Mouse (Mus musculus) cortical plate, adult 2 months (tissue): ENCODE data around the gene Nup155. TPM values are rescaled to one million over a fixed set of nuclear protein-coding genes. Genes with fewer than 3 reads are reported as not detected.

Experiments
- H3K27ac ChIP-seq: fragments of 200-500 bp; 2 replicates; pipeline ENCODE4 v1.5.1; 2012; ENCODE audit warnings: low read length, control low read depth, inconsistent platforms; ENCODE audit not compliant: insufficient read depth
- H3K4me1 ChIP-seq: fragments of 200-500 bp; 2 replicates; pipeline ENCODE4 v1.6.1; 2011; ENCODE audit warnings: low read length; ENCODE audit not compliant: control insufficient read depth, insufficient read depth
- H3K4me3 ChIP-seq: fragments of 200-500 bp; 2 replicates; pipeline ENCODE4 v1.5.1; 2011; ENCODE audit warnings: mild to moderate bottlenecking, low read length, control low read depth; ENCODE audit not compliant: insufficient read depth
- CTCF ChIP-seq: fragments of 200-500 bp; IDR thresholded peaks from 2 replicates; pipeline ENCODE4 v1.5.1; 2011; ENCODE audit warnings: mild to moderate bottlenecking, control low read depth, low read length; ENCODE audit not compliant: insufficient read depth; ENCODE audit errors: extremely low read depth
- POLR2A ChIP-seq: fragments of 200-500 bp; IDR thresholded peaks from 2 replicates; pipeline ENCODE4 v1.6.1; 2011; ENCODE audit warnings: mild to moderate bottlenecking, low read length, control low read depth; ENCODE audit not compliant: insufficient read depth; ENCODE audit errors: extremely low read depth
- polyA plus RNA-seq: library from polyadenylated mRNA; depleted of rRNA; stranded (reverse); fragments of >200 nt; gene quantifications from 2 replicates; pipeline ENCODE4 v1.2.3, GENCODE M21; 2012; rRNA removed

The Nup155 gene
- polyA plus RNA-seq, 1 experiment, result 11.5 TPM

DNA sequence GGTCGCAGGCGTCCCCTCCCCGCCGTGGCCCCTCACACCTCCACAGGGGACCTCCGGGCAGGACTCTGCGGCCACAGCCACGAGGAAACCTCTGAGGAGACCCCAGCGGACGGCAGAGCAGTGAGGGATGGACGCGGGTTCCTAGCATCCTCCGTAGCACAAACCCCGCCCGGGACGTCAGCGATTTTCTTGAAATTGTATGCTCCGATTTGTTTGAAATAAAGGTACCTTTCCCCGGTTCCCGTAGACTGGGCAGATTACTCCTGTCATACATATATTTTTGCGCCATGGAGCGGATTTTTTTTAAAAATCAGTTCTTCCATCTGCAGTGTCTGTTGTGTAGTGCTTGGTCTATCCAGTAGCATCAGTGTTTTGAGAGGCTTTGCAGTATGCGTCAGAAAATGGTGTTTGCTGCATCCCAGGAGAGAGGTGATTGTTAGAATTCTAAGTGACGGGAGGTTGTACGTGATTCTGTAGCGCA lies 60.2 kb downstream of the Nup155 start:
- Histone ChIP-seq H3K4me1 (no peaks in the 10 kb centered on the region; the same call in 1 of the 2 replicates), H3K27ac (peak overlapping the region; percentile 97), H3K4me3 (peak overlapping the region; percentile 59)
- TF ChIP-seq POLR2A (0 out of 2 replicates have a peak, but pooled peaks have one; percentile 27), CTCF (no peak)

DNA sequence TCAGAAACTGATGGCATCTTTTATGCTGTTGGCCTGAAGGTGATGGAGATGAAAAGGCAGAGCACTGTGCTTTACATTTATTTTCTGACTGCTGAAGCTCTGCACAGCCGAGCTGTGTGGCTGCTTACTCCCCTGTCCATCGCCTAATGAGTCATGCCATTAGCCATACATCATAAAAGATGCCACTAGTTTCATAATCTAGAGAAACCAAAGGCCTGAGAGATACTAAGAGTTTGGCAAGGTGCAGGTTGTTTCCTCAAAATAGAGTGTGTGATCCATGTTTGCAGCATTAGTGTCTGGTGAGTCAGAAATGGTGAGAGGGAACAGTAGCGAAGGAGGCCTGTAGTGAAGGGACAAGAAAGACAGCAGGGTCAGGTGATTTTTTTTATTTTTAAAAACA lies 80.5 kb downstream of the Nup155 start:
- Histone ChIP-seq H3K4me1 (no peaks in the 10 kb centered on the region), H3K4me3 (no peak overlapping the region), H3K27ac (no peak overlapping the region)
- TF ChIP-seq CTCF, result no peak
- no peak for TF ChIP-seq POLR2A

DNA sequence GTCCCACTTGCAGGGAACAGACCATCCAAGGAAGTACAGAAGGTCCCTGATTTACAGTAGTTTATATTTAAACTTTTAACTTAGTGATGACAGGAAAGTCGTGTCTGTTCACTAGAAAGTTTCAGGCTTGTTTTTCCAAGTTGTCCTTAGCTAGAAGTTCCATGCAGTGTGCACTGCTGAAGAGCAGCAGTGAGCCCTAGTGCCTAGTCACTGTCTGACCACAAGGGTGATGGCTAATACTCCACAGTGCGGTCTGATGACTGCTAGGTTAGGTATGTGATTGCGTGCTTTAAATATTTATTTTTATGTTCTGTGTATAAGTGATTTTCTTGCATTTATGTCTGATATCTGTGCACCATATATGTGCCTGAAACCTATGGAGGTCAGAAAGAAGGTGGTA lies 81.4 kb downstream of the Nup155 start:
- H3K4me1 ChIP-seq, result no peaks in the 10 kb centered on the region
- no peak for TF ChIP-seq CTCF
- no peak for TF ChIP-seq POLR2A
- no peak overlapping the region for H3K27ac ChIP-seq
- no peak overlapping the region for H3K4me3 ChIP-seq

DNA sequence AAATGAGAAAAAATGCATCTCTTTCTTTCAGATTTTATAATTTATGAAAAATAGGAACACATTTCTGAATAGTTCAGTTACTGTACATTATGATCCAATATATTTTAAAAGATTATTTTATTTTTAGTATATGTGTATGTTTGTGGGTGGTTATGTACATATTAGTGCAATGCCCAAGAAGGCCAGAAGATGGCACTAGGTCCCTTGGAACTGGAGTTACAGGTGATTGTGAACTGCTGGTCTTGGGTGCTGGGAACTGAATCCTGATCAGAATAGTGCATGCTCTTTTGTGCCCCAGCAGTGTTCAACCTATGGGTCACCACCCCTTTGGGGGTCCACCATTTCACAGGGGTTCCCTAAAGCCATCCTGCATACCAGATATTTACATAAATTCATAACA lies 91.2 kb downstream of the Nup155 start:
- Histone ChIP-seq H3K27ac (no peak overlapping the region), H3K4me3 (no peak overlapping the region), H3K4me1 (no peaks in the 10 kb centered on the region)
- no peak for TF ChIP-seq CTCF
- no peak for TF ChIP-seq POLR2A

DNA sequence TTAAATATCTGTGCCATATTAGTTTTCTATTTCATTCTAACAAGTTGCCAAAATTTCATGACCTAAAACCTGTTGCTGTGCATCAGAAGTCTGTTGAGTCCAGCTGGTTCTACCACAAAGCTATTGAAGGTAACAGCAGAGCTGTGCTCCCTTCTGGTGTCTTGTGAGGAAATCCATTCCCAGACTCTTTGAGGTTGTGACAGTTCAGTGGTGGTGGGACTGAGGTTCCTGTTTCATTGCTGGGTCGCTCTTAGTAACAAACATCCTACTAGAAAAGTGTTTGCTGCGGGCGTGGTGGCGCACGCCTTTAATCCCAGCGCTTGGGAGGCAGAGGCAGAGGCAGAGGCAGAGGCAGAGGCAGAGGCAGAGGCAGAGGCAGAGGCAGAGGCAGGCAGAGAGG lies 99.3 kb downstream of the Nup155 start:
- no peak overlapping the region for H3K4me3 ChIP-seq
- TF ChIP-seq POLR2A, result no peak
- TF ChIP-seq CTCF, result no peak
- no peak overlapping the region for H3K27ac ChIP-seq
- H3K4me1 ChIP-seq, result no peaks in the 10 kb centered on the region

Other genes with a start within 250 kb of the Nup155 start
- gene Wdr70, start 10.1 kb upstream of the Nup155 start, polyA plus RNA-seq, result 26.5 and 26.6 TPM in 2 replicates
- 26.8 and 29.1 TPM in 2 replicates for gene Cplane1, start 59.8 kb downstream of the Nup155 start, polyA plus RNA-seq